Mouse (Mus musculus): Measurements from ENCODE around the gene Acod1. TPM values are rescaled to one million over a fixed set of nuclear protein-coding genes. Genes with fewer than 3 reads are reported as not detected.

Acod1 gene
- total RNA-seq, 4 experiments from 2014 or later, result not detected

GRCm38 (mm10) chr14:103102246-103102645, 55.5 kb downstream of the Acod1 start:
- DNase-seq (ENCODE audit: low spot score in 2 of 2), result no peak

- DNase-seq (ENCODE audit: low spot score in 2 of 2), result no peak
Observed at GRCm38 (mm10) chr14:103102731-103103335, 56.1 kb downstream of the Acod1 start.

Other genes starting within 250 kb of the Acod1 start
- 100 to 1,000 TPM; 107 to 114 (median 111) TPM for gene Kctd12, start 64.3 kb upstream of the Acod1 start, total RNA-seq (2022)
- 10 to 100 TPM; 10.1 to 17.2 (median 13.5) TPM for gene Cln5, start 23.2 kb downstream of the Acod1 start, total RNA-seq (2022)
- gene Fbxl3, start 52.6 kb downstream of the Acod1 start, total RNA-seq (2022), result 10 to 100 TPM; 85.6 to 97.4 (median 89.1) TPM

All from layer of hippocampus, adult 8-10 months (tissue).